ENCODE assay signal across 1 mouse cellular context in the genomic region with DNA sequence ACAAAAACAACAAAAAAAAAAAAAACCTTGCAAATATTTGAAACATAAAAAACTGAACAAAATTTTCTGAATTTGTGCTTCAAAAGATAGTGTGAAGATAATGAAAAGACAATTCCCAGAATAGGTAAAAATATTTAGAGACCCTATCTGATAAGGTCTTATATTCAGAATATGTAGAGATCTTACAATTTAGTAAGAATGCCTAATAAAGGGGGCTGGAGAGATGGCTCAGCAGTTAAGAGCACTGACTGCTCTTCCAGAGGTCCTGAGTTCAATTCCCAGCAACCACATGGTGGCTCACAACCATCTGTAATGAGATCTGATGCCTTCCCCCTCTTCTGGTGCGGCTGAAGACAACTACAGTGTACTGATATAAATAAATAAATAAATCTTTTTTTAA. TPM values are rescaled to one million over a fixed set of nuclear protein-coding genes. Genes with fewer than 3 reads are reported as not detected.
"Had no signal": no experiment of that assay in that cellular context is flagged by ENCODE, and none has a peak within 500 bp of the region (broad histone marks: within the 10 kb centered on the region; RNA-seq: fewer than 3 reads in every experiment).

No protein-coding gene starts in this region.

RNA-seq across cellular contexts. Expression of a gene that starts 21.4 kb away (rescaled TPM):
- polyA plus RNA-seq: erythroblast, embryonic 14.5 days had no signal
